Mouse (Mus musculus) CH12.LX (cell line): ENCODE results near the gene Kcnh3.

Experiments used
- JUN ChIP-seq: IDR thresholded peaks from 2 replicates; pipeline ENCODE4 v1.6.1; 2011; ENCODE audit warnings: low read depth, mild to moderate bottlenecking, low read length, improper control_type of control experiment, moderate library complexity; ENCODE audit not compliant: insufficient read depth
- MEF2A ChIP-seq: IDR thresholded peaks from 2 replicates; pipeline ENCODE4 v1.6.1; 2014; ENCODE audit warnings: low read depth, mild to moderate bottlenecking, inconsistent platforms, low read length, improper control_type of control experiment, borderline replicate concordance
- NELFE ChIP-seq: IDR thresholded peaks from 2 replicates; pipeline ENCODE4 v1.6.1; 2011; ENCODE audit warnings: low read depth, low read length, improper control_type of control experiment
- POLR2AphosphoS2 ChIP-seq: IDR thresholded peaks from 2 replicates; pipeline ENCODE4 v1.6.1; 2011; ENCODE audit warnings: low read depth, low read length, improper control_type of control experiment

DNA sequence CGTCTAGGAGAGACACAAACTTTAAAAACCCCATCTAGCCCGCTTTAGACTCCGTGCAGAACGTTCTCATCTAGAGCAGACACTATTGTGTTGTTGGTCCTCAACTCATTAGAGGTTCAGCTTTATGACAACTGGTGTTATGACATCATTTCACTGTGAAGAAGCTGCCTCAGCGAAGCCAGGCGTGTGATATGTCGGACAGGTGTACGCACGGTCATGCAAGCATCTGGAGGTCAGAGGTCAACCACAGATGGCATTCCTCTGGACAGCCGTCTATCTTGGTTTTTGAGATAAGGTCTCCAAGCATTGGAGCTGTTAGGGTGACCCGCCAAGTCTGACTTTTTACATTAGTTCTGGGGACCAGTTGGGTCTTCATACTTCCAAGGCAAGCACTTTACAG, 65.9 kb downstream of the Kcnh3 start:
- no peak for TF ChIP-seq POLR2AphosphoS2
- no peak for TF ChIP-seq JUN
- TF ChIP-seq NELFE, result no peak
- TF ChIP-seq MEF2A, result no peak
